Mouse (Mus musculus): Measurements from ENCODE around the gene Snx7. TPM values are rescaled to one million over a fixed set of nuclear protein-coding genes. Genes with fewer than 3 reads are reported as not detected.
A peak's percentile ranks its signal among the peaks of the same experiment; 100 is the strongest.

Snx7 gene
- total and polyA plus RNA-seq, 3 experiments = not detected

DNA sequence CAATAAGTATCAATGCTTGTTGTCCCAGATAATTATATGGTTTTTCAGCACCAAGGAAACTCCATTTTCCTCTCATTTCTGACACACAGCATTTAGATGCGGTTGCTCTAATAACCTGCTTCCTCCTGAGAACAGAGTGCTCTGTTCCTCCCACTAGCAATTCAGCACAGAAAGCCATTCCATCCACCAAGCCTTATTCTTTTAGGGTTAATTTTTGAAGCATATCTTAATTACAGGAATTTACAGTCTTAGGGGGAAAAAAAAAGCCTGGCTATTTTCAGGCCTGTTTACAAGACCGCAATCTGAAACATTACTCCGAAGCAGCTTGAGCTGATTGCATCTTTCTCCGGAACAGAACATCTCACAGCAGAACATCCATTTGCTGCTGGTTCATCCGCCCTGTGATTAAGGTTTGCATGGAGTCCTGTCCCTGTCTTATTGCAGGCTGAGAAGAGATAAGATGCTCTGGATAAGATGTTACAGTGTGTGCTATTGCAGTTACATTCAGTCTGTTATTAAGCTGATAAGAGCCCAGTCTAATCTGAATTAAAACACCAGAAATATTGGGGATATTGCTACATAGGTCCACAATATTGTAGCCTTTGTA, 116.5 kb downstream of the Snx7 start:
- dilution Hi-C loops (cut with MboI; ENCODE audit: extremely low pct_ligation_motif_present, extremely low pct_unique_long_range_greater_than_20kb, low sequenced_read_pairs) = no loop called here

GRCm38 (mm10) chr3:117751665-117752064, 117.1 kb downstream of the Snx7 start:
- H3K9ac ChIP-seq (ENCODE audit: insufficient read depth, low read depth) = no peak overlapping the region
- in situ Hi-C loops (cut with MboI; ENCODE audit: low pct_ligation_motif_present, low pct_unique_long_range_greater_than_20kb, low sequenced_read_pairs) (no loop called here), dilution Hi-C loops (cut with MboI; ENCODE audit: extremely low pct_ligation_motif_present, extremely low pct_unique_long_range_greater_than_20kb, low sequenced_read_pairs) (no loop called here)
- no peaks in the 10 kb centered on the region for H3K36me3 ChIP-seq (replicated peaks in 1 of 2; ENCODE audit: control insufficient read depth in 1 of 2, insufficient read depth in 1 of 2, low read length in 1 of 2)
- no peak overlapping the region for H3K4me2 ChIP-seq (ENCODE audit: insufficient read depth, low read depth, poor library complexity, severe bottlenecking)
- TF ChIP-seq CTCF (conservative IDR thresholded peaks at IDR 0.05 in 1 of 2, IDR thresholded peaks at IDR 0.05 in 1 of 2; ENCODE audit: low read depth in 2 of 2, low read length in 2 of 2) (peak in 1 of 2 experiments; percentile 53; a peak in 2 of 4 replicates), SMC3 (IDR thresholded peaks at IDR 0.05; ENCODE audit: low read depth, low read length) (peak; percentile 33), PAX5 (IDR thresholded peaks at IDR 0.05; ENCODE audit: low read length) (no peak), RAD21 (IDR thresholded peaks at IDR 0.05; ENCODE audit: low read depth, low read length) (peak; percentile 13)
- no peaks in the 10 kb centered on the region for H3K4me1 ChIP-seq (ENCODE audit: control insufficient read depth in 1 of 2, insufficient read depth in 2 of 2)
- H3K9me3 ChIP-seq (replicated peaks; ENCODE audit: low read length) = no peaks in the 10 kb centered on the region
- H3K27ac ChIP-seq (ENCODE audit: insufficient read depth, low read depth) = no peak overlapping the region
- no peaks in the 10 kb centered on the region for H3K27me3 ChIP-seq (replicated peaks)
- H3K79me2 ChIP-seq (replicated peaks; ENCODE audit: control insufficient read depth, extremely low read depth, insufficient read depth, poor library complexity, severe bottlenecking) = no peaks in the 10 kb centered on the region
- DNase-seq (ENCODE audit: extremely low read depth) = no peak
- no peak overlapping the region for H3K4me3 ChIP-seq (replicated peaks in 1 of 3; ENCODE audit: low read depth in 2 of 3, low read length in 2 of 3, poor library complexity in 1 of 3)

More for the DNA sequence above, 116.5 kb downstream of the Snx7 start:
- no peak overlapping the region for H3K4me3 ChIP-seq (replicated peaks in 1 of 3; ENCODE audit: low read depth in 2 of 3, low read length in 2 of 3, poor library complexity in 1 of 3)
- in situ Hi-C loops (cut with MboI; ENCODE audit: low pct_ligation_motif_present, low pct_unique_long_range_greater_than_20kb, low sequenced_read_pairs) = no loop called here
- TF ChIP-seq CTCF (conservative IDR thresholded peaks at IDR 0.05 in 1 of 2, IDR thresholded peaks at IDR 0.05 in 1 of 2; ENCODE audit: low read depth in 2 of 2, low read length in 2 of 2) (no peak), NRF1 (IDR thresholded peaks at IDR 0.05; ENCODE audit: low read depth, low read length) (no peak), TCF12 (IDR thresholded peaks at IDR 0.05; ENCODE audit: low read depth, low read length) (no peak), ZNF384 (IDR thresholded peaks at IDR 0.05; ENCODE audit: low read depth, low read length) (no peak), USF2 (conservative IDR thresholded peaks at IDR 0.05; ENCODE audit: low read depth, low read length) (no peak), TBP (conservative IDR thresholded peaks at IDR 0.05; ENCODE audit: low read depth, low read length) (no peak), ZKSCAN1 (IDR thresholded peaks at IDR 0.05; ENCODE audit: borderline replicate concordance, low read depth, low read length) (no peak)
- H3K27me3 ChIP-seq (replicated peaks) = no peaks in the 10 kb centered on the region
- H3K36me3 ChIP-seq (replicated peaks in 1 of 2; ENCODE audit: control insufficient read depth in 1 of 2, insufficient read depth in 1 of 2, low read length in 1 of 2) = no peaks in the 10 kb centered on the region
- H3K4me1 ChIP-seq (ENCODE audit: control insufficient read depth in 1 of 2, insufficient read depth in 2 of 2) = no peaks in the 10 kb centered on the region
- H3K9me3 ChIP-seq (replicated peaks; ENCODE audit: low read length) = no peaks in the 10 kb centered on the region
- H3K9ac ChIP-seq (ENCODE audit: insufficient read depth, low read depth) = no peak overlapping the region
- H3K4me2 ChIP-seq (ENCODE audit: insufficient read depth, low read depth, poor library complexity, severe bottlenecking) = no peak overlapping the region
- no peak for DNase-seq (ENCODE audit: extremely low read depth)
- no peaks in the 10 kb centered on the region for H3K79me2 ChIP-seq (replicated peaks; ENCODE audit: control insufficient read depth, extremely low read depth, insufficient read depth, poor library complexity, severe bottlenecking)
- H3K27ac ChIP-seq (ENCODE audit: insufficient read depth, low read depth) = no peak overlapping the region

- no peaks in the 10 kb centered on the region for H3K79me2 ChIP-seq (replicated peaks; ENCODE audit: control insufficient read depth, extremely low read depth, insufficient read depth, poor library complexity, severe bottlenecking)
- no peaks in the 10 kb centered on the region for H3K4me1 ChIP-seq (ENCODE audit: control insufficient read depth in 1 of 2, insufficient read depth in 2 of 2)
- H3K27me3 ChIP-seq (replicated peaks) = no peaks in the 10 kb centered on the region
- in situ Hi-C loops (cut with MboI; ENCODE audit: low pct_ligation_motif_present, low pct_unique_long_range_greater_than_20kb, low sequenced_read_pairs) = no loop called here
- TF ChIP-seq ZMIZ1 (IDR thresholded peaks at IDR 0.05; ENCODE audit: low read depth, low read length) = no peak
- TF ChIP-seq ETS1 (conservative IDR thresholded peaks at IDR 0.05; ENCODE audit: low read depth, low read length) = no peak
- no peak for TF ChIP-seq MYC (IDR thresholded peaks at IDR 0.05; ENCODE audit: low read depth, low read length)
- no peak for TF ChIP-seq MAX (IDR thresholded peaks at IDR 0.05; ENCODE audit: low read length)
- no peak for TF ChIP-seq UBTF (IDR thresholded peaks at IDR 0.05; ENCODE audit: low read depth, low read length)
- TF ChIP-seq JUND (conservative IDR thresholded peaks at IDR 0.05; ENCODE audit: low read depth, low read length) = no peak
- H3K9ac ChIP-seq (ENCODE audit: insufficient read depth, low read depth) = no peak overlapping the region
- H3K9me3 ChIP-seq (replicated peaks; ENCODE audit: low read length) = no peaks in the 10 kb centered on the region
- H3K27ac ChIP-seq (ENCODE audit: insufficient read depth, low read depth) = no peak overlapping the region
- no peak overlapping the region for H3K4me2 ChIP-seq (ENCODE audit: insufficient read depth, low read depth, poor library complexity, severe bottlenecking)
- no peak overlapping the region for H3K4me3 ChIP-seq (replicated peaks in 1 of 3; ENCODE audit: low read depth in 2 of 3, low read length in 2 of 3, poor library complexity in 1 of 3)
- dilution Hi-C loops (cut with MboI; ENCODE audit: extremely low pct_ligation_motif_present, extremely low pct_unique_long_range_greater_than_20kb, low sequenced_read_pairs) = no loop called here
- no peaks in the 10 kb centered on the region for H3K36me3 ChIP-seq (replicated peaks in 1 of 2; ENCODE audit: control insufficient read depth in 1 of 2, insufficient read depth in 1 of 2, low read length in 1 of 2)
- DNase-seq (ENCODE audit: extremely low read depth) = no peak
These were observed 119.5 kb downstream of the Snx7 start for GRCm38 (mm10) chr3:117749256-117749655.
